In genomic region chr8:53566223-53566622, GRCm38 (mm10) we compare ENCODE assay signal across 20 mouse cellular contexts.
"Had no signal": no experiment of that assay in that cellular context is flagged by ENCODE, and none has a peak within 500 bp of the region (broad histone marks: within the 10 kb centered on the region; RNA-seq: fewer than 3 reads in every experiment).

No protein-coding gene starts in this region.

- H3K9ac ChIP-seq: liver, embryonic 13.5 days; liver, embryonic 15.5 days; liver, postnatal 0 days; lung, embryonic 15.5 days; midbrain, embryonic 13.5 days; midbrain, embryonic 15.5 days; neural tube, embryonic 13.5 days; neural tube, embryonic 15.5 days had no signal

- ATAC-seq: liver, postnatal 0 days; midbrain, embryonic 13.5 days; midbrain, embryonic 15.5 days had no signal

- DNase-seq: liver, embryonic 13.5 days; liver, postnatal 0 days; lung, postnatal 14 days; retina, postnatal 1 day; right cerebral cortex, adult 18-20 months; right cerebral cortex, postnatal 25 days; right cerebral cortex, postnatal 4 days; spleen, adult 18-20 months; thymus, adult 18-20 months; thymus, postnatal 14 days; thymus, postnatal 36 days had no signal

- H3K9me3 ChIP-seq: liver, embryonic 13.5 days; liver, embryonic 15.5 days; lung, embryonic 15.5 days; megakaryocyte, embryonic 14.5 days; midbrain, embryonic 13.5 days; midbrain, embryonic 15.5 days; neural tube, embryonic 13.5 days; neural tube, embryonic 15.5 days had no signal

- H3K4me2 ChIP-seq: liver, embryonic 13.5 days; liver, embryonic 15.5 days; lung, embryonic 15.5 days; midbrain, embryonic 11.5 days; midbrain, embryonic 13.5 days; midbrain, embryonic 15.5 days; neural tube, embryonic 13.5 days; neural tube, embryonic 15.5 days had no signal

- H3K4me1 ChIP-seq: liver, embryonic 13.5 days; liver, embryonic 15.5 days; lung, embryonic 15.5 days; megakaryocyte, embryonic 14.5 days; midbrain, embryonic 15.5 days; neural tube, embryonic 15.5 days had no signal

- H3K27ac ChIP-seq: liver, embryonic 13.5 days; liver, embryonic 15.5 days; lung, embryonic 15.5 days; macrophage; midbrain, embryonic 13.5 days; midbrain, embryonic 15.5 days; neural tube, embryonic 13.5 days; neural tube, embryonic 15.5 days had no signal

- H3K27me3 ChIP-seq: liver, embryonic 13.5 days; liver, embryonic 15.5 days; lung, embryonic 15.5 days; megakaryocyte, embryonic 14.5 days; midbrain, embryonic 13.5 days; midbrain, embryonic 15.5 days; neural tube, embryonic 13.5 days; neural tube, embryonic 15.5 days had no signal

- H3K4me3 ChIP-seq: liver, embryonic 13.5 days; liver, embryonic 15.5 days; lung, embryonic 15.5 days; megakaryocyte, embryonic 14.5 days; midbrain, embryonic 13.5 days; midbrain, embryonic 15.5 days; neural tube, embryonic 13.5 days; neural tube, embryonic 15.5 days had no signal

- H3K36me3 ChIP-seq: liver, embryonic 13.5 days; liver, embryonic 15.5 days; lung, embryonic 15.5 days; midbrain, embryonic 13.5 days; midbrain, embryonic 15.5 days; neural tube, embryonic 13.5 days; neural tube, embryonic 15.5 days had no signal
